Mouse (Mus musculus) frontal cortex, postnatal 14 days (tissue): ENCODE results near the gene Bcl11b.

Experiments
- DNase-seq, 2 experiments: peaks; one replicate each; pipeline ENCODE4 v3.0.0; 2022; ENCODE audit warnings: low spot score in 2 of 2

The Bcl11b gene

DNA sequence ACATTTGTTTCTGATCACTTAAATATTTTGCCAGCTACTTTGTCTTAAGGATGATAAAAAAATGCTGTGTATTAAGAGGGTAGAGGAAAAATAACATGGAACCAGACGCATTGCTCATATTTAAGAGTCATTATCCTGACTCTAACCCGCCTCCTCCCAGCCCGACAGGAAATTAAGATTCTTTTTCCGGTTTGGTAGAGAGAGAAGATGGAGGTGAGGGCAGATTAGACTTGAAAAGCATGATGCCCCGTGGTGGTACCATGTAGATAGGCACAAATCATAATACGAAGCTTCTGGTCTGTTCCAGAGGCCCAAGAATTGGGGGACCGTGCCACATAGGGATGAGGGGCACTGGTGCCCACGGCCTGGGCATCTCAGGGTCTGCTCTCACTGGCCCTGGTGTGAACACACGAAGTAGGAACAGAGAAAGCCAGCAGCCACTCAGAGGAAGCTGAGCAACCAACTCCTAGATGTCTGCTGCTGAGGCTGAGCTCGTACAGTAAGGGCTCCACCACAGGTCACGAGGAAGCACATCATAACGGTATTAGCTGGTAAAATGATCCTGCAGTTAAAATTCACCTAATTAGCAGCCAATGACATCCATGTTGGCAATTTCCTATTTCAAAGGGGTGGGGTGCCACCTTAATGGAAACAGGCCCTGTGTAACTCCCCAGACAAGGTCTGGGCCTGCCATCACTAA, 32.2 kb downstream of the Bcl11b start:
- DNase-seq: no peak

- DNase-seq: no peak
Observed at GRCm38 (mm10) chr12:107970637-107971036, 32.8 kb downstream of the Bcl11b start.

DNA sequence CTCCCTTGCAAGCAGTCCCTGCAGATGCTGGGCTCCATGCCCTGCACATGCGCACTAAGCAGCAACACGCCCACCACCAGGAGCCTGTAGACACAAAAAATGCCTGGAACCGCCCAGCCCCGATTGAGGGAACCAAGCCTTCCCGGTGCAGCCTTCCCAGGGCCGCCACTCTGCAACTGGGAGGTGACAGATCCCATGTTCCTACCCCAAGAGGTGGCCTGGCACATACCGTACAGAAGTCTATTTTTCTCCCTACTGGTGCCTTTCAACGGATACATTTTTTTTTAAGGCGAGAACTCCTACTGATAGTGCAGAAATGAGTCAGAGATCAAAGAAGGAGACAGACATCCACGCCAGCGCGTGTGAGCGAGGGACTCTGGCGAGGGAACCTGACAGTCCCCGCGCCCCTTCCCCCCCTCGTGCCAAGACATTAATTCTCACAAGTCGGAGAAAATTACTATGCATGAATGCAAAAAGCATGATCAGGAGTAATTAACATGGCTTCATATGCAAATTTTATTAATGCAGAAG, 33.5 kb downstream of the Bcl11b start:
- DNase-seq: peak; percentile 68 to 73

DNA sequence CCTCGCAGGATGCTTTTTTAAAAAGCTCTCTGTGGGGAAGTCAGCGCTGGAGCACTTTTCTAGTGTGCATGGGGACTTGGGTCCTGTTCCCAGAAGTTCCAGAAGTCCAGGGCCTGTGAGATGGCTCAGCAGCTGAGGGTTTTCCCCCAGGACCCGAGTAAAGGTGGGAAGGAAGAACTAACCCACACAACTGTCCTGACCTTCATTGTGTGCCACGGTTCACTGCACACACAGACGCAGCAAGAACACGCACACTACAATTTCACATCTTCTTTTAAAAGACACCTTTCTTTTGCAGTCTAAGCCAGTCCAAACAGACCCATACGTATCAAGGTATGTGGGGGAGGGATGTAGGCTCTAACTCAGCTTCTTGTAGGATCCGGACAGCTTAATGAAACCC, 34.3 kb downstream of the Bcl11b start:
- DNase-seq: no peak

- DNase-seq: no peak
Observed at GRCm38 (mm10) chr12:107968331-107968730, 35.1 kb downstream of the Bcl11b start.

DNA sequence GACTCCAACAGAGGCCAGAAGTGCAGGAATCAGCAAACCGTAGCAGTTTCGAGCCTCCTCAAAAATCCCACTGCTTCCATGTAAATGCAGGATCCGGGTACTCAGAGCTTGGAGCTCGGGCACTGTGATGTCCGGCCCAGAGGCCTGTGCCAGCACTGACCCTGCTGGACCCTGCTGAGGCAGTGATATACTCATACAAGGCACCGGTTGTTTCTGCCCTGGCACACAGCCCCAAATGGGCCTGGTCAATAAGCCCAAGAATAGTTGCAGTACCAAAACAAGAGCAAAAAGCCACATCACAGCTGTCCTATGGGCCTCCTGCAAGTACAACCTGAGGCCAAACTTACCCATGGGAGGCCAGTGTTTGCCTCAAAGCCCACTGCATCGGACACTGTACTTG, 36.4 kb downstream of the Bcl11b start:
- no peak for DNase-seq

DNA sequence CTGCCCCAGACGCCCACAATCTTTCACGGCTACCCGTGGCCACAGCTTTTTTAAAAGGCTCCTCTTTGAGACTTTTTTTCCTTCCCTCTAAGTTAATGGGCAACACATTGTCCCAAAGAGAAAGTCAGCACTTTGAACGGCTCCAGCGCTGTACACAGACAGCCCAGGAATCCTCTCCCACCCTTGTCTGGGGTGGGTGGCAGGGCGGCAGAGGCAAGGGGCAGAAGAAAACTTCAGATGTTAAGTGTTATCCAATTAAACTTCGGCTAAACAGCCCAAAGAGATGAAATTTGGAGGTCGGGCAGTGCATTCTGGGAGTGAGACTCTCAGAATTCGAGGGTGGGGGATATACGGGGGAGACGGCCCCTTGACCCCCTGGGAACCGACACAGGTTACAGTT, 38.3 kb downstream of the Bcl11b start:
- no peak for DNase-seq

DNA sequence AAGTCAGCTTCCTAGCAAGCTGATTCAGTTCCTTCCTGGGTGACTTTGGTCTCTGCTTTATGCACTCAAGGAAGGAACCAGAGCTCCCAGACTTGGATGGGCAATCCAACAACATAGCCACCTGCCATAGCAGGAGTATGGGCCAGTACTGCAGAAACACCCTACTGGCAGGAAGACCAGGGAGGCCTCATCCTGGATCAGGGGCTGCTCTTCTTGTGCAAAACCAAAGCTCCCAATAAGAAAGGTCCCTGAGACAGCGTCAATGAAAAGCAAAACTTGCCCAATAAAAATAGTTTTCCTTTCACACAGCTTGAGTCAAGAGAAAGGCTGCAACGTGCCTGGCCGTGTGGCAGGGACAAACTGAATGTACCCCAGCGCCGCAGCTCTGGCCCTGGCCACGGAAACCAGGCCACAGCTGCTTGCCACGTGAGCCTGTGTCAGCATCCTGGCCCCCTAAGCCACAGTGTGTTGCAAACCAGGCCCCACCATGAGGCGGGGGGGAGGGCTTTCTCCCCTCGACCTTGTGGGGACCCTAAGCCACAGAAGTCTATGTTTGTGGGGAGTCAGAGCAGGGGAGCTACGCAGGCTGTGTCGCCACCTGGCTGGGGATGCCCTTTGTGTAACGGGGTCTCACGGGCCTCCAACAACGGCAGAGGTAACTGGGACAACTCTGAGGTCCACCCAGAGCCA, 38.9 kb downstream of the Bcl11b start:
- no peak for DNase-seq

- DNase-seq: no peak
Observed at GRCm38 (mm10) chr12:107962852-107963251, 40.5 kb downstream of the Bcl11b start.

GRCm38 (mm10) chr12:107961843-107962242, 41.6 kb downstream of the Bcl11b start:
- no peak for DNase-seq

DNA sequence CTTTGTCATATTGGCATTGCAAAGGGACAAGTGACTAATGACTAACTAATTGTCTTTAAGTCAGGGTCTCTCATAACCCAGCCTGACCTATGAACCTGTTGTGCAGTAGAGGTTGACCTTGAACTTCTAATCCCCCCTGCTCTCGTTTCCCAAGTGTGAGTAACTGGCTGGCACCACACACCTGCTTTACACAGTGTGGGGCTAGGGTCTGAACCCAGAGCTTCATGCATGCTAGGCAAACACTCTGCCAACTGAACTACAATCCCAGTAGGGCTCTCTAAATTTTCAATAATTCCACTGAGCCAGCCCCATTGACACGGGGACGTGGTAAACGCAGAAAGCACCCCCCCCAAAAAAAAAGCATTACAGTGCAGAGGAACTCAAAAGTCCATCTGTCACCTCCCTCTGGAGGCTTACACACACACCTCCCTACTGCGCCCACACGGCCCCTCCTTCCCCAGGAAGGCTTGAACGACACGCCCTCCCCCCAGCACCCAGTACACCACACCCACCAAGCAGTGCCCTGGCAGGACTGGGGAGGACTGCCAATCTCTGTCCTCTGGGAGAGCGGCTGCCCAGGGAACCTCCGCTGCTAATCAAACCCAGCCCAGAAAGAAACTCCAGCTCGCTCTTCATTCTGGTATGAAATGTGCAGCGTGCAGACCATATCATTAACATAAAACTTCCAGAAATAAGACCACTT, 42.5 kb downstream of the Bcl11b start:
- no peak for DNase-seq

DNA sequence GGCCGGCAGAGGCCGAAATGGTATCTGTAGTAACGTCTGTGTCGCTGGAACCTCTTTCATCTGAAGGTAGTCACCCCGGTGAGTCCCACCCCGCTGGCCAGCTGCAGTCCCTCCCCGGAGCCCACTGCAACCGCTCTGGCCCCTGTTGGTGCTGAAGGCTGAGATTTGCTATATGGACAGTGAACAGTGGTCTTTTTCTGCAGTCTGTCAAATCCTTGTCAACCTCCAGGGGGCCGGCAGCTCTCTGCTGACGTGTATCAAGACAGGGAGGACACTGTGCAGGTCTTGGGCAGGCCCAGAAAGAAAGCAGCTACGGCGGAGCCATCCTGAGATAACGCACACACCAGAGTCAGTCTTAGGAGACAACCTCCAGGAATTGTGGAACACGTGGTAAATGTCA, 43.0 kb downstream of the Bcl11b start:
- no peak for DNase-seq

- DNase-seq: no peak
Observed at GRCm38 (mm10) chr12:107959872-107960271, 43.5 kb downstream of the Bcl11b start.

- no peak for DNase-seq
Observed at GRCm38 (mm10) chr12:107953044-107953684, 50.2 kb downstream of the Bcl11b start.

DNA sequence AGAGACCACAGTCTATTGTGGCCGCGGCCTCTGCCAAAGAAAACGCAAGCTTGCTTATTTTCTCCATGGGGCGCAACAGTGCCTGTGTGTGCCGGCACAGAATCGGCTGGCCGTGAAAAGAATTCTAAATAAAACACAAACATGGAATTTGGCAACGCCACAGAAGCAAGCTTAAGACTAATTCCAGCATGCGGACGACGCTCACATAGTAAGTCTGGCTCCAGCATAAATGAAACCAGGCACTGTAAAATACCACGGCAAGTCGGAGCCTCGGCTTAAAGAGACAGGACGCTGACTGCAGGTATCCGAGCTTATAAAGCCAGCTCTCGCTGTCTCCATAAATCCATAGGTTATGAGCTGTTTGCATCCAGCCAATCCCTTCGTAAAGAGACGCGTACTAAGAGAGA, 51.1 kb downstream of the Bcl11b start:
- peak in 1 of 2 experiments; percentile 37 for DNase-seq

GRCm38 (mm10) chr12:107950667-107951179, 52.7 kb downstream of the Bcl11b start:
- DNase-seq: no peak

- no peak for DNase-seq
Observed at GRCm38 (mm10) chr12:107949416-107949815, 54.0 kb downstream of the Bcl11b start.

DNA sequence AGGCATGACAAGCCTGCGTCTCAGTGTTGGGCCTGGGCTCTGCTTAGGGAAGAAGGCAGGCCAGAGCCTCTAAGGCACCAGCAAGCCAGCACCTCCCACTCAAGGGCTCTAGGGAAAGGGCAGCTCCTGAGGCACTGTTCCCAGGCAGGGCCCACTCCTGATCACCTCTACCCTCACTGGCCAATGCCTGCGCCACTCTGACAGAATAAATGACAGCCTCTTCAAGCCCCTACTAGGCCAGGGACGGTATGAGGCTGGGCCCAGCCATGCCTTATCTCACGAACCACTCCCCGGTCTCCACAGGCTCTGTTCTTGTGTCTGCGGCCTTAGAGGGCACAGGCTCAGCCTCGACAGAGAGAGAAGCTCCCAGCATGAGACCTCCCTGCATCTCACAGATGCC, 61.3 kb downstream of the Bcl11b start:
- no peak for DNase-seq

GRCm38 (mm10) chr12:107940774-107941173, 62.6 kb downstream of the Bcl11b start:
- no peak for DNase-seq

- DNase-seq: no peak
Observed at GRCm38 (mm10) chr12:107939177-107939576, 64.2 kb downstream of the Bcl11b start.

DNA sequence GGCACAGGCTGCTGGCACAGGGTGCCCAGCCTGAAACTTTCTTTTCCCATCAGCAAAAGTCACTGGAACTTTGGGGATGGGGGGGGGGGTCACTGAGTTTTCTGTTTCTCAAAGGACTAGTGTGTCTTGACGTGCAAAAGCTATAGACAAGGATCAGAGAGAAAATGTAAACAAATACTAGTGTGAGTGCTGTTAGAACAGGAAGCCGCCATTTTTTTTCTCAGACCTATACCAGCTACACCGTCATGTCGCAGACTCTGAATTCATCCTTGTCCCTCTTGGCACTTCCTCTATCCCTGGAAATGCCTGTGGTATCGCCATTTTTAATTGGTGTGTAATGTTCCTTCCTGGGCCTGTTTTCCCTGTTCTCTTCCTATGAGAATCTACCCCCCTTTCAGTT, 66.4 kb downstream of the Bcl11b start:
- DNase-seq: no peak

GRCm38 (mm10) chr12:107936406-107936805, 67.0 kb downstream of the Bcl11b start:
- no peak for DNase-seq
